Mouse (Mus musculus): ENCODE results near the gene Ubtd2.

Ubtd2 gene

DNA sequence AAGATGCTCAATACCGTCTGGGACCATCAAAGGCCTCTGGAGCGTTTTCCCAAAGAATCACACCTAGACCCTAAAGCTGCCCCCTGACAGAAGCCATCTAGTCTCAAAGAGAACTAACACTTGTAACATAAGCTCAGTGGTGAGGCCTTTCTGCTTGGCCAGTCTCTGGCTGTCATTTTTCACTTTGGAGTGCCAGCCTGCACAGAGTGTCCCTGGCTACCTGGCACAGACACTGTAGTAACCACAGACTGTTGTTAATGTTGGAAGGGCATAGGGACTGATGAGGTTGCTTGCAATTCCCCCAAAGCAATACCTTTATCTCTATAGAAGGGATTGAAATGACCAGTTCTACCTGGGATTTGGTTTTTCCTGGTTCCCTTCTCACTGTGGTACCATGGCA, 66.1 kb downstream of the Ubtd2 start:
- DNase-seq: no peak

DNA sequence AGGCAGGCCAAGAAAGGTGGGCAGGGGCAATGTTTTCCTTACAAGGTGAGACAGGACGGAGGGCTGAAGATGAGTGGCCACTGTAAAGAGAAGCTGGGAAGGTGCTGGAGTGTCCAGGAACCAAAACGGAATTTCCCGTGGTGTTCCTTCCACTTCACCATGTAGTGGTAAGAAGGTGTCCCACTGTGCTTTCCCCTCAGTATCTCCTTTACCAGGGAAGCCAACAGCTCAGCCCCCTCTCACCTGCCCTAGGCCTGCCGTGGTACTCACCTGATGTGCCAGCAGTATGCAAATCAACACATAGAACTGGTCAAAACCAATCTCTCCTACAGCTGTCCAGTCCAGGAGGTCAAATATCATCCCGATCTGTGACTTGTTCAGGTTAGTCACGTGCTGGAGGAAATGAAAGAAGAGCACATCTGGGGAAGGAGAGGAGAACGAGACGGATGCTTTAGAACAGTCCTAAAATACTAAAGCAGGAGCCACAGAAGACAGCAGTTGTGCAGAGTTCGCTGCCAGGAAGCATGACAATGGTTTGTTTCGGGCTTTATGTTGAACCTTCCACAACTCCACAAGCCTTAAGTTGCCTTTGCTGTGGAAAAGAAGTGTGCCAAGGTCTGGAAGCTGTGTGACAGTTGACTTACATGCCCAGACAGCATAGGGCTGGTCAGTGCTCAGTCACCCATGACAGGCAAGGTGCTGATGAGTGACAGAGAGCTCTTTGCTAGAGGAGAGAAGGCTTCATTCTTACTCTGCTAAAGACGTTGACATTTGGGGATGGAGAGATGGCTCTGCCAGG, 69.2 kb downstream of the Ubtd2 start:
- no peak for DNase-seq

DNA sequence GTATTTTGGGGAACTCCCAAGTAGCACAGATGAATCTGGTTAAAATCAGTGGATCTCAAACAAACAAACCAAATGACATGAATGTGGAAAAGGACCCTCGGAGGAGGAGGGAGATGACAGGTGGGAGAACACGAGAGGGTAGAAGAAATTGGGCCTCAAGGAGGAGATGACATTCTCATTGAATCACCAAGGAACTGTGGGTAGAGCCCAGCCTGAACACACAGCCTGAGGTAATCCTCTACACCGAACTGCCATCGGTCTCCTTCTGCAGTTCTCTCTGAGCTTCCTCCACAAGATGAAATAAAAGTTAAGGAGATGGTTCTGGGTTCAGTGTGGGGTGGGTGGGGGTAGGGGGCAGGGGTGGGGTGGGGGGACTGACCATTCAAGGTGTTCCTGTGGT, 71.8 kb downstream of the Ubtd2 start:
- DNase-seq: no peak

DNA sequence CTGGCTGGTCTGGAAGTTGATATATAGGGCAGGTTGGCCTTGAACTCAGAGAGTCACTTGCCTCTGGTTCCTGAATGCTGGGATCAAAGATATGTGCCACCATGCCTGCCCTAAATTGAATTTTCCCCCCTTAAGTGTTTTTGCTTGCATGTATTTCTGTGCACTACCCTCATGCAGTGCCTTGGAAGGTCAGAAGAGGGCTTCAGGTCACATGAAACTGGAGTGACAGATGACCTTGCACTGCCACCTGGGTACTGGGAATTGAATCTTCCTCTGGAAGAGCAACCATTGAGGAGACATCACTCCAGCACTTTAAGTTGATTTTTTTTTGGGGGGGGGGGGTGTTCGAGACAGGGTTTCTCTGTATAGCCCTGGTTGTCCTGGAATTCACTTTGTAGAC, 75.0 kb downstream of the Ubtd2 start:
- peak; percentile 54 for DNase-seq

DNA sequence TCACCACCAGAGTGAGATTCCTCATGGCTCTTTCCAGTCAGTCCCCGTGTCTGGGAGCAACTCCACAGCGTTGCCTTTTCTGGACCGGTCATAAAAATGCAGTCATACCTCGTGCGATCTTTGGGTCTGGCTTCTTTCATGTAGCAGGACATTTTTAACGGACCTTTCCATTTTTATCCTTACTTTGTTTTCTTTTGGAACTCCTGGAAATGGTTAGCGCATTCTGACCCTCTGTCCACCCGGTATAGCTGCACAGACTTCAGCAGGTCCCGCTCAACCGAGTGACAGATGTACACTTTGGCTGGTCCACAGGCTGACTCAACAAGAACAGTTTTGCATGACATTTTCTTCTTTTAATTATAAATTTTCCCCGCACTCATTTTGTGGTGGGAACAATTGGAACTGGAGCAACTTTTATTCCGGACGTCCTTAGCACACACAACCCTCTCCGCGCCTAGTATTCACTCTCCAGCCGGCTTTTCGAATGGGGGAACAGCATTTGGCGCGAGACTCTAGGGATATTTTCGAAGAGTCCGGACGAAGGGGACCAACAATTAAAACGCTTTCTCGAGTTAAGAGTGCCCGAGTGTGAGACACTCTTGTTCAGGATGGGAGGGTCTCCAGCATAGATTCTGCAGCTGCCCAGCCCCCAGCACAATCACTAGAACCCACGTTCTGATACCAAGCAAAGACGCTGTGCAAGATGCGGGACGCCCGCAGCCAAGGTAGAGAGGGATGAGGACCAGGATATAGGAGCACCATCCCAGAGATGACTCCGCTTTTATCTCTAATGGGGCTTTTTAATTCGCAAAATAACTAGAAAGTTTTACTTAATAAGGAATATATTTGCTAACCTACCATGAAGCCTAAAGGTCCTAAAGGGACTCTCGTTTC, 76.9 kb downstream of the Ubtd2 start, which contains the start of gene Efcab9:
Efcab9 (minus strand) TSS at position 211 of the 894 bp plus-strand sequence.
- DNase-seq: peak; percentile 51

DNA sequence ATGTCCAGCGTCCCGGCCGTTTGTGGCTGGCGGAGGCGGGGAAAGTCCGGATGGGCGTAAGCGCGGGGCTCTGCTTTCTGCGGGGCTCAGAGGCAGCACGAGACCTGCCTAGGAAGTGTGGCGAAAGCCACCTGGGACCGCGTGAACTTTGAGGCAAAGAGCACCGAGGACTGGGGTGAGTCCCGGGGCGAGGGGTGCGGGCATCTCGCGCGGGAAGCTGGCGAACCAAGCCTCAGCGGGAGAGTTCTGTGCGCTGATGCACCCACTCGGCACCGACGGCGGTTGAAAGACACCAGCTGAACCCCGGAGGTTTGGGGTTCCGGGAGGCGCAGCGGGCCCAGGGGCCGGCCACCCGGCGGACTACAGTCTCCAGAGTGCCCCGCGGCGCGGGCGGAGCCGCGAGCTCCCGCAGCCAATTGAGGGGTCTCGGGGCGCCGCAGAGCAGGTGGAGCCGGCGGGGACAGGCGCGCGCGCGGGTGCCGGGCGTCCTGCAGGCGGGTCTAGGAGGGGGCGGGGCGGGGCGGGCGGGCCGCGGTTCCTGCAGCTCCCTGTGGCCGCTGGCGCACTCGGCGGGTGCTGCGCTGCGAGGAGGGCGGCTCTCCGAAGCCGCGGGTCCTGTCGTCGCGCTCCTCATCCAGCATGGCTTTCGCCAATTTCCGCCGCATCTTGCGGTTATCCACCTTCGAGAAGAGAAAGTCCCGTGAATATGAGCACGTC, 77.8 kb downstream of the Ubtd2 start, which contains the start of gene Stk10:
Stk10 (plus strand) TSS at position 541 of the 717 bp plus-strand sequence.
- peak; percentile 95 for DNase-seq

DNA sequence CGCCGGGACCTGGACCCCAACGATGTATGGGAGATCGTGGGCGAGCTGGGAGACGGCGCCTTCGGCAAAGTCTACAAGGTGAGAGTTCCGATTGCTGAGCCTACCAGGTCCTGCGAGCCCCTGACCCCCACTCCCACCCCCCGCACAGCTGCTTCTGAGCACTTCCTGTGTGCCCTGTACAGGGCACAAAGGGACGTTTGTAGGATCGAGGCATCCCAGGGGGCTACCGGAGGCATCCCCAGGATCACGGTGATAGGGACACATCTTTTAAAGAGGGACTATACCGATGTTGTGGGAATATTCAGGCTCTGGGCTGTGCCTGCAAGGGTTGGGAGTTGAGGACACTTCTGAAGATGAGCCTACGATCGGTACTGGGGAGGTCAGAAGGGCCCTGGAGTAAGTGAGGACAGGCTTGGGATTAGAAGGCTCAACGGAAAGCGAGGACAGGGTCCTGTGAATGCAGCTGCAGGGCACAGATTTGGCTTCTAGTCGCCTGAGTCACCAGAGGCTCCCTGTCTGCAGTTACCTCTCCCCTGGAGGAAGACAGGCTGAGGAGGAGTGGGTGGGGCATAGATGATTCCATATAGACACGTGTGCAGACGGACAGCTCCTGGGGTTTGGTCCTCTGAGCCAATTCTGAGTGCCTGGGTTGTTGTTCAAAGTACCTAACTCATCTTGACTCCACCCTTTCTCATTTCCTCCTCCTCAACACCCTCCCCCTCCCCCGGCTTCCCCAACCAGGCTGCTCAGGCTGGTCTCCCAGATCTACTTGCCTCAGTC, 78.5 kb downstream of the Ubtd2 start:
- peak; percentile 87 for DNase-seq

DNA sequence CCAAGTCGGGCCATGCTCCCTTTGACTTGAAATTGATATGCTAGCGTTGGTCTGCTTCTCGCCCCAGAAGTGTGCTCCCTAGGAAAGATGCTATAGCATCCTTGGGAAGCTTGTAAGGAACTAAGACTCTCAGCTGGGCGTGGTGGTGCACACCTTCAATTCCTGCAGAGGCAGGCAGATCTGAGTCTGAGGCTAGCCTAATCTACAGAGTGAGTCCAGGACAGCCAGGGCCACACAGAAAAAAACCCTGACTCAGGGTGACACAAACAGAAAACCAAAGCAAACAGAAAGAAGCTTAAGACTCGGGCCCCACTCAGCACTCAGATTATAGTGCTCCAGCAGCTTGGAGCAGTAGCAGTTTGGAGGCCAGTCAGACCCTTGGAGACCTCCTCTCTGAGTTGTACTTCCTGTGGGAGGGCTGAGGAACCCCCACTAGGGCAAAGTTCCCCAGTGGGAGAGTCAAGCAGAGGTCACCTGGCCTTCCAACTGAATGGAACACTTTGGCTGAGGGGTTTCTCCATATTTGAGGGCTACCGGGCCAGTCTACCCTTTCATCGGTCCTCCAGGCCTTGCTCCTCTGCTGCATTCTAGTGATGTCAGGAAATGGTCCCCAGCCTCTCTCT, 79.4 kb downstream of the Ubtd2 start:
- DNase-seq: no peak

DNA sequence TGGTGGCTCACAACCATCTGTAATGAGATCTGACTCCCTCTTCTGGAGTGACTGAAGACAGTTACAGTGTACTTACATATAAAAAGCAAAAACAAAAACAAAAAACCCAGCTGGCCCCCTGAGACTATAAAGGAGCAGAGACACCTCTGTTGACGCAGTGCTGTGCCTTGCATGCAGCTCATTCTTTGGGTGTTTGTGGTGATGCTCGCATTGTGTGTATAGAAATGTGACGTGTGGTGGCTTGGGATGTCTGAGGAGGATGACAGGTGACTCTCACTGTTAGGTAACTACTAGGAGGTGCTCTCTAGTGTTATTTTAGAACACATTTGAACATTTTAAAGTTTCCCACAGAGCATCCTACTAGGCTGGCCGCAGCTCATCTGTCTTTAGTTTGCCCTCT, 80.5 kb downstream of the Ubtd2 start:
- DNase-seq: no peak

DNA sequence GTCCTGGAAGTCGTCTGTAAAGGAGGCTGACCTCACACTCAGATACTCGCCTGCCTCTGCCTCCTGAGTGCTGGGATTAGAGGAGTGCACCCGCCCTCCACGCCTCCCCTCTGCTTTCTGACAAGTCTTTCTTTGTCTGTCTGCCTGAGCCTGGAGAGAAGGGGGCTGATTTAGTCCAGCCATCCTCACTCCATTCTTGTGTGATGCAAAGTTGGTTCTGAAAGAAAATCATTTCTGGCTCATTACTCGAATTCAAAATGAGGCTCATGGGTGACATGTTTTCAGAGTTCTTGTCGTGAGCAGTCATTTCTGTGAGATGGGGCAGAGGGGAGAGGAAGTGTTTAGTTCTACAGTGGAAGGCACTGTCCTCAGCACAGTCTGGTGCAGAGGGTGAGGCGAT, 81.8 kb downstream of the Ubtd2 start:
- no peak for DNase-seq

DNA sequence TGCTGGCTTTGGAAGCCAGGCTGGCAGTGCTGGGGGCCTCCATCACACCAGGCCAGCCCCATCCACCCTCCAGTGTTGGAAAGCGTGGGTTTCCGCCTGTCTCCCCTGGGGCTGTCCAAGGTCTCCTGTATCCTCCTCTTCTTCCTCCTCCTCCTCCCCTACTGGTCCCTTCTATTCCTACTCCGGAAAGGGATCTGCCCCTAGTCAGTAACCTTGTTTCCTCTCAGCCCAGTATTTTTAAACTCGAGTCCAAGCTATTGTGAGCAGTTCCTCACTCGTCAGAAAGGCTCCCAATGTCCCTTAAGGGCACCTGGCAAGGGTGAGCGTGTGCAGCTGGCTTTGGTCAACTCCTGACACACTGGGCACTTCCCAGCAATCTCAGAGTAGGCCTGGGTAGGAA, 83.3 kb downstream of the Ubtd2 start:
- DNase-seq: no peak

DNA sequence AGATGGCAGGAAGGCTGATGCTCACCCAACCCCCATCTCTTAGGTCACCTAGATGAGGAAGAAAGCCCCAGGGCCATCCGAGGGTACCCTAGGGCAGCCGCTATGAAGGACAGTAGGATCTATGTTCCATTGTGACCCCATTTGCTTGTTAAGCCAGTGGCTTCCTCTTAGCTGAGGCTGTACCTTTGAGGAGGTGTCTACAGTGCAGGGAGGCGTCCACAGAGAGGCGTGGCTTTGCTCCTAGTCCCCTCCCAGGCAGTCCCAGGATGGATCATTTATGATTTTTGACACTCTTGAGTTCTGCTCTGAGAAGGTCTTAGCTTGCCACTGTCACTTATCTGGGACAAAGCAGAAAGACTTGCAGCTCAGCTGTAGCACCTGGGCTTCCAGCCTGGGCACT, 83.7 kb downstream of the Ubtd2 start:
- peak; percentile 43 for DNase-seq

DNA sequence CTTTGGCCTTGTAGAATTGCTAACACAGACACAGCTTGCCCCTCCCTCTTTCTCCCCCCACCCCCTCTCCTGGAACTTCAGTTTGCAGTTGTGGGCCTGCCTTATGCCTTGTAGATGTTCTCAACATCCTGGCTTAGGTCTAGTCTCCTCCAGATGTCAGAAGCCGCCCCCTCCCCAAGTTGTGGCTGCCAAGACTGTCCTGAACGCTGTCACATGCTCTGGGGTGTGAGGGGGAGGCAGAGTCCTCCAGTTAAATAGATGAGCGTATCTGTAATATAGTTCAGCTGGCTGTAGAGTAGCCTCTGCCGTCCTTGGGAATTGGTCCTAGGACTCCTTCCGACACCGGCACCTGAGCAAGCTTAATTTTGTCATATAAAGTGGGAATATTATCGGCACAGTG, 84.5 kb downstream of the Ubtd2 start:
- no peak for DNase-seq

DNA sequence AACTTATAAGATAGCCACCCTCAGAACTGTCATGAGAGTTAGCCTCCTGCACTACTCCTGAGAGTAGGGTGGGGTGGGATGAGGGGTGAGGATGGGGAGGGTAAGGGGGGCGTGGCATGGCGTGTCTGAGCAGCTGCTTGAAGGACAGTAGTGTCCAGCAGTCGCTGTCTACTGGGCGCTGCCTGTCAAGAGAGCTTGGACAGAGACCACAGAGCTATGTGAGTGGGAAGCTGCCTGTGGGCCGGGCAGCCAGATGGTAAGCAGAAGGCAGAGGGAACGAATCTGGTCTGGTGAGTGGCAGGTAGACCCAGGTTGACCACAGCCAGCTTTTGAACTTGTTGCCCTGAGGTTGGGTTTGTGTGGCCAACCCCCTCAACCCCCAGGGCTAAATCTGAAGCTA, 85.3 kb downstream of the Ubtd2 start:
- no peak for DNase-seq

DNA sequence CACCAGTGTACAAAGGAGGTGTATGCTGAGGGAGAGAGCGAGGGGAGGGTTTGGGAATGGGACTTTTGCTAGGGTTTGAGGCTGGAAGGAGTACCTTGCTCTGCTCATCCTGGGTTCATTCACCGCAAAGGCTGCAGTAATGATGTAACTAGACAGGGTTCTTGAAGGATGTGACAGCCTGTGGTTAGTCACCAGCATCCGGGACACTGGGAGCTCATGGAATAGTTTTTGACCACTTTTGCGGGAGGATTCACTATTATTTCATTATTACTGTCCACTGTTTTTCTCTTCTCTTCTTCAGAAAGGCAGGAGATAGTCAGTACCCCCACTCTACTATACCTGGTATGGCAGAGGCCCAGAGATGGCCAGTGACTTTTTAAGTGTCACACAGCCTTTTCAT, 87.0 kb downstream of the Ubtd2 start:
- DNase-seq: peak; percentile 42

DNA sequence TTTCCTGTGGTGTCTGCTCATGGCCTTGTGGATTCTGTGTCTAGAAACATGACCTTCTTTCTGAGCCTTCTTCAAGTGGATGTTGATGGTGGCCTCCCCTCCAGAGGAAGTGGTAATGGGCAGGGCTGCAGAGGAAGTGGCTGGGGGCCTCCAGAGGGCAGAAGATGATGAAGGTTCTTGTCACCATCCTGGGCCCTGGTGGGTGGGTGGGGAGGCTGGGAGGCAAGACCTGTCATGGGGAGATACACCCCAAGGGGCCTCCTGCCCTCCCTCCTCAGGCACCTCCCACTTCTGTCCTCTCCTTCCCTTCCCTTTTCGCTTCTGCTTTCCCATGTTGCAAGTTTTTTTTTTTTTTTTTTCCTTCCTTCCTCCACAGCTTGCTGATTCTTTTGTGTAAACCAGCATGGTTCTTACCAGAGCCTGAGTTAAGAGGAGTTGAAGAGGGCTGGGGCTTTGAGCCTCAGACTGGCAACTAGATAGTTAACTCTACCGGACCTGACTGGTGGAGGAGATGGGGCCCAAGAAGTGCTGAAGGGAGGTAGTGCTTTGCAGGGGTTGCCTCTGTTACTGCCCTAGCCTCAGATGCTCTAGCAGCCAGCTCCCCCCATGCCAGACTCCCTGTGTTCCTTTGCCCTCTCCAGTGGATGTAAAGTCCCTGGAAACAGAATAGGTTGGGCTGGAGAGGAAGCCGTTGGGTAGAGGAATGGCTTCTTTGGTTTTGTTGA, 87.7 kb downstream of the Ubtd2 start:
- peak; percentile 77 for DNase-seq

DNA sequence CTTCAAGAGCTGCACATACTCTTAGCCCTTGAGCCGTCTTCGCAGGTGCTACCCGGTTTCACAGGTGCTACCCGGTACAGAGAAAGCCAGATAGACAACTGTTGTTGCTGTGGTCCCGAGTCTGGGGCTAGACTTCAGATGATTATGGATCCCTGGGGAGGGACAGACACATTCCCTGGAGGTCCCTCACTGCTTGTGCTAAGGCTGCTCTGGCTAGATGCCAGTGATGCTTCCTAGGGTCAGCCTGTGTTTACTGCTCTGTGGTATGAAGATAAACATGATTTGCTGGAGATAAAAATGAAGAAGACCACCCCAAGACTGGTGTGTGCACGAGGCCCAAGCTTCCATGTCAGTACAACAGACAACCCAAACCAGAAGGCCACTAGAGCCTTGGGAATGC, 88.9 kb downstream of the Ubtd2 start:
- no peak for DNase-seq

DNA sequence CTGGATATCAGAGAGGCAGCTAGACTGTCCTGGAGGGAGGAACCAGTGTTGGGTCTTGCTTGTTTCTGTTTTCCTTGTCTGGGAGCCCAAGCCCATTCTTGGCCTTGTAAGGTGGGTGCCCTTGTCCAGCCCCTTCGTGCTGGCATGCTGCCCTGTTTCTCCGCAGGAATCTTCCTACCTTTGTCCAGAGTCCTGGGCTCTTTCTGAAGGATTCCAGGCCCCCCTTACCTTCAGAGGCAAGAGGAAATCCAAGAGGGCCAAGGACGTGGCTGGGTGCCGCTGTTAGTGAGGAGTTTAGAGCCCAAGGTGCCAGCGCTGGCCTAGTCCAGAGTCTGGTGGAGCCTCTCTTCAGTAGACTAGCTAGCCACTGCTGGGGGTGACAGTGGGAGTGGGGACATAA, 89.3 kb downstream of the Ubtd2 start:
- DNase-seq: no peak

DNA sequence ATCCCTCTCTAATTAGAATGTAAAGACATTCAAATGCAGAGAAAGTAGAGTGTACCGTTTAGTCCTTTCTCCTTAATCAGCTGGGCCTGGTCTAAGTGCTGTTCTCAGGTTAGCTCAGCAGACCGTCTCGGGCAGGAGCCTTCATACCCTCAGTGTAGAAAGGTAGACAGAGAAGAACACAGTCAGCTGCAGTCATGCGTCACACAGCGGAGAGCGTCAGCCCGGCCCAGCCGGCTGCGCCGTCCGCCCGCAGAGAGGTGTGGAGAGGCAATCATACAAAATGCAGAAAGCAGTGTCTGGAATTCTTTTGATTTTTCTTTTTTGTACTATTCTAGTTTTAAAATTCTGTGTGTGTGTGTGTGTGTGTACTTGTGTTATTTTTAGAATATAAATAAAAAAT, 90.4 kb downstream of the Ubtd2 start:
- peak; percentile 21 for DNase-seq

DNA sequence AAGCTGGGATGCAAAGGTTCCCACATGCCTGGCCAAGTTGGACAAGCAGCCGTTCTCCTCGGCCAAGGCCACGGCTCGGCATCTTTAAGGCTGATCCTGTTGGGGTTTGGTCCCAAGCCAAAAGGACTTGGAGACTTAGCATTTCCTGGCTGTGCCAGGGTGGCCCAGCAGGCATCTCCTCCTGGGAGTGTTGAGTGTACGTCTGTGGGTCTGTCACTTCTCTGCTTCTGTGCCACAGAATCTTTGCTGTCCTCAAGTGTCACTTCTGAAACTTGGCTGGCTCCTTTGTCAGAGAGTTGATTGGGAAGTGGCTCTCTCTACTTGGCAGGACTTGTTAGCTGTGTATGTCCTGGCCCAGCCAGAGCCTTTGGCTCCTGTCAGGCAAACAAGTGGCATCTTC, 91.3 kb downstream of the Ubtd2 start:
- DNase-seq: no peak

DNA sequence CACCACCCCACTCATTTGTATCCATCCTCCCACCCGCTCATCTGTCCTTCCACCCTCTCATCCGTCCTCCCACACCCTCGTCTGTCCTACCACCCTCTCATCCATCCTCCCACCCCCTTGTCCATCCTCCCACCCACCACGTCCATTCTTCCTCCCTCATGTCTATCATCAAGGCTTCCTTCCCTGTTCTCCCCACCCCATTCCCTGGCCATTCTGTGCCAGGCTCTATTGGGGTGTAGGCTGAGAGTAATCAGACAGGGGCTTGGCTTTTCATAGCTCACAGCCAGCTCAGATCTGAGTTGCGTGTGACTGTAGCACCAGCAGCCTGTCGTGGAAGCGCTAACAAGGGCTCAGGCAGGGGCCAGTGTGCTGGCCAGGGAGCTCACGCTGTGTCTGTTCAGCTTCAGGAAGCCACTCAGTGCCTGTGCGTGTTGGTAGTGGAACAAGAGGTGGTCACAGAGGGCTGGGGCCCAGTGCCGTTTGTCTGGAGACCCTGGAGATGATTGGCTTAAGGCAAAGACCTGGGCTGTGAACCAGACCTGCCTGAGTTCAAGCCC, 92.3 kb downstream of the Ubtd2 start:
- no peak for DNase-seq

All from thymus, postnatal 4 days (tissue).